Mouse (Mus musculus): Measurements from ENCODE around the gene Rpp40.

Gene Rpp40

GRCm38 (mm10) chr13:35851581-35851980 is 54.6 kb downstream of the Rpp40 start:
- DNase-seq (ENCODE audit: low read depth): no peak

GRCm38 (mm10) chr13:35848694-35849093 is 57.5 kb downstream of the Rpp40 start:
- no peak for DNase-seq (ENCODE audit: low read depth)

- DNase-seq (ENCODE audit: low read depth): no peak
Measured at GRCm38 (mm10) chr13:35845306-35845705, 60.9 kb downstream of the Rpp40 start.
